Mouse (Mus musculus) lung, adult 2 months (tissue): Measurements from ENCODE around the gene Cpne2.

ENCODE experiments used
- CTCF ChIP-seq: fragments of 200-500 bp; IDR thresholded peaks from 2 replicates; pipeline ENCODE4 v1.5.1; 2011; ENCODE audit warnings: mild to moderate bottlenecking, low read length, control low read depth; ENCODE audit not compliant: insufficient read depth
- POLR2A ChIP-seq: fragments of 200-500 bp; IDR thresholded peaks from 2 replicates; pipeline ENCODE4 v1.6.1; 2011; ENCODE audit warnings: low read depth, mild to moderate bottlenecking, control low read depth, low read length, borderline replicate concordance; ENCODE audit errors: extremely low read depth

DNA sequence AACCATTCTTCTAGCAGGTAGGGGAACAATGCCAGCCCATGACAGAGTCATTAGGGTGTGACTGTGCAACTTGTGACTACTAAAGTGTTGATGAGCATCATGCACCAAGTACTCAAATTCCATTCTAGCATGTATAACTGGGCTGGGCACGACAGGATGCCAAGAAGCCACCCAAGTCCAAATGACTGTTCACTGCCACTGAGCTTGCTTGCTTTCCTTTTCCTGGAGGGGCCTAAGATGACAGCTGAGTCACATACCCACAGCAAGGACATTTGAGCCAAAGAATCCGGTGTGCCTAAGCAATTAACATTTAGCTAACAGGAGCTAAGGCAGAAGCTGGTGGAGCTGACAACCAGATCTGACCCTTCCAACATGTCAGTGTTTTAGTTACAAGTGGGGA, 39.1 kb downstream of the Cpne2 start:
- TF ChIP-seq CTCF (no peak), POLR2A (no peak)
